Mouse (Mus musculus) CH12.LX (cell line): ENCODE data around the gene Agps. TPM values are rescaled to one million over a fixed set of nuclear protein-coding genes. Genes with fewer than 3 reads are reported as not detected.

ENCODE experiments used
- DNase-seq: peaks from one replicate; pipeline ENCODE4 v3.0.0-alpha.2; 2013; ENCODE audit errors: extremely low read depth
- H3K27ac ChIP-seq: 2 replicates; pipeline ENCODE4 v1.5.1; 2012; ENCODE audit warnings: low read depth, mild to moderate bottlenecking, control low read depth, moderate library complexity; ENCODE audit not compliant: insufficient read depth
- H3K27me3 ChIP-seq: replicated peaks from 2 replicates; pipeline ENCODE3; 2012; ENCODE audit warnings: inconsistent platforms
- H3K36me3 ChIP-seq, 2 experiments: replicated peaks in 1 of 2; 2 replicates each; pipeline versions ENCODE3 to v1.6.1; 2012; ENCODE audit warnings: inconsistent platforms in 1 of 2, low read length in 1 of 2, mild to moderate bottlenecking in 1 of 2, mixed read lengths in 1 of 2, moderate library complexity in 1 of 2; ENCODE audit not compliant: control insufficient read depth in 1 of 2, insufficient read depth in 1 of 2
- H3K4me1 ChIP-seq, 2 experiments: 2 replicates each; pipeline ENCODE4 v1.6.1; 2012; ENCODE audit warnings: inconsistent platforms in 1 of 2, moderate library complexity in 1 of 2; ENCODE audit not compliant: insufficient read depth in 2 of 2, control insufficient read depth in 1 of 2
- H3K4me2 ChIP-seq: 2 replicates; pipeline ENCODE4 v1.6.1; 2012; ENCODE audit warnings: low read depth, mild to moderate bottlenecking, control low read depth; ENCODE audit not compliant: poor library complexity, insufficient read depth, severe bottlenecking
- H3K4me3 ChIP-seq, 3 experiments: fragments of 150-350 bp in 1 of 3; sonication (generic) in 1 of 3; replicated peaks in 1 of 3; 2 replicates each; pipeline versions ENCODE3 to v1.5.1; 2011 to 2012; ENCODE audit warnings: low read depth in 2 of 3, low read length in 2 of 3, mild to moderate bottlenecking in 2 of 3, moderate library complexity in 2 of 3, control low read depth in 1 of 3, improper control_type of control experiment in 1 of 3, inconsistent platforms in 1 of 3, mixed read lengths in 1 of 3; ENCODE audit not compliant: poor library complexity in 1 of 3
- H3K79me2 ChIP-seq: replicated peaks from 2 replicates; pipeline ENCODE4 v1.6.1; 2012; ENCODE audit warnings: mild to moderate bottlenecking, moderate library complexity; ENCODE audit not compliant: control insufficient read depth, poor library complexity, insufficient read depth, severe bottlenecking; ENCODE audit errors: extremely low read depth
- H3K9ac ChIP-seq: 2 replicates; pipeline ENCODE4 v1.6.1; 2012; ENCODE audit warnings: low read depth, mild to moderate bottlenecking, control low read depth, moderate library complexity; ENCODE audit not compliant: insufficient read depth
- H3K9me3 ChIP-seq: replicated peaks from 2 replicates; pipeline ENCODE3; 2012; ENCODE audit warnings: low read length, inconsistent platforms, mixed read lengths
- CHD1 ChIP-seq: IDR thresholded peaks from 2 replicates; pipeline ENCODE4 v1.6.1; 2012; ENCODE audit warnings: low read depth, low read length, improper control_type of control experiment, inconsistent platforms
- IRF4 ChIP-seq: IDR thresholded peaks from 2 replicates; pipeline ENCODE4 v1.6.1; 2014; ENCODE audit warnings: low read depth, mild to moderate bottlenecking, inconsistent platforms, low read length, improper control_type of control experiment
- JUND ChIP-seq: conservative IDR thresholded peaks from 2 replicates; pipeline ENCODE4 v1.6.1; 2011; ENCODE audit warnings: low read depth, low read length, improper control_type of control experiment
- KAT2A ChIP-seq: IDR thresholded peaks from 2 replicates; pipeline ENCODE4 v1.6.1; 2012; ENCODE audit warnings: low read length, improper control_type of control experiment, inconsistent platforms; ENCODE audit not compliant: insufficient replicate concordance
- MAX ChIP-seq: IDR thresholded peaks from 2 replicates; pipeline ENCODE4 v1.6.1; 2011; ENCODE audit warnings: low read length, improper control_type of control experiment
- MAZ ChIP-seq: IDR thresholded peaks from 2 replicates; pipeline ENCODE4 v1.6.1; 2012; ENCODE audit warnings: low read depth, mild to moderate bottlenecking, inconsistent platforms, low read length, improper control_type of control experiment, moderate library complexity
- MEF2A ChIP-seq: IDR thresholded peaks from 2 replicates; pipeline ENCODE4 v1.6.1; 2014; ENCODE audit warnings: low read depth, mild to moderate bottlenecking, inconsistent platforms, low read length, improper control_type of control experiment, borderline replicate concordance
- MXI1 ChIP-seq: IDR thresholded peaks from 2 replicates; pipeline ENCODE4 v1.6.1; 2011; ENCODE audit warnings: mild to moderate bottlenecking, low read depth, low read length, improper control_type of control experiment
- POLR2AphosphoS2 ChIP-seq: IDR thresholded peaks from 2 replicates; pipeline ENCODE4 v1.6.1; 2011; ENCODE audit warnings: low read depth, low read length, improper control_type of control experiment
- RCOR1 ChIP-seq: conservative IDR thresholded peaks from 2 replicates; pipeline ENCODE4 v1.6.1; 2012; ENCODE audit warnings: low read depth, mild to moderate bottlenecking, inconsistent platforms, low read length, improper control_type of control experiment
- SMC3 ChIP-seq: IDR thresholded peaks from 2 replicates; pipeline ENCODE4 v1.6.1; 2011; ENCODE audit warnings: low read depth, low read length, improper control_type of control experiment
- TBP ChIP-seq: conservative IDR thresholded peaks from 2 replicates; pipeline ENCODE4 v1.6.1; 2011; ENCODE audit warnings: low read depth, low read length, improper control_type of control experiment
- TCF12 ChIP-seq: IDR thresholded peaks from 2 replicates; pipeline ENCODE4 v1.6.1; 2014; ENCODE audit warnings: low read depth, mild to moderate bottlenecking, inconsistent platforms, low read length, improper control_type of control experiment
- UBTF ChIP-seq: IDR thresholded peaks from 2 replicates; pipeline ENCODE4 v1.6.1; 2012; ENCODE audit warnings: low read depth, mild to moderate bottlenecking, inconsistent platforms, low read length, improper control_type of control experiment, moderate library complexity
- USF2 ChIP-seq: conservative IDR thresholded peaks from 2 replicates; pipeline ENCODE4 v1.6.1; 2011; ENCODE audit warnings: low read depth, low read length, improper control_type of control experiment
- ZNF384 ChIP-seq: IDR thresholded peaks from 2 replicates; pipeline ENCODE4 v1.6.1; 2012; ENCODE audit warnings: low read depth, low read length, improper control_type of control experiment, inconsistent platforms
- dilution Hi-C: fragments of 300-500 bp; cut with MboI; formaldehyde crosslinking; loops from 2 replicates; pipeline ENCODE4 v1.14.3; 2020; ENCODE audit warnings: low sequenced_read_pairs; ENCODE audit not compliant: extremely low pct_unique_long_range_greater_than_20kb, extremely low pct_ligation_motif_present
- in situ Hi-C: fragments of 300-500 bp; cut with MboI; formaldehyde crosslinking; loops from 3 replicates; pipeline ENCODE4 v1.14.3; 2019; ENCODE audit warnings: low sequenced_read_pairs, low pct_ligation_motif_present, low pct_unique_long_range_greater_than_20kb, mixed read lengths
- polyA plus RNA-seq: library from polyadenylated mRNA; unstranded; fragments of >175 nt; gene quantifications from 2 replicates; pipeline ENCODE4 v1.2.1, GENCODE M21; 2012; ENCODE audit warnings: low read depth; ENCODE audit not compliant: insufficient read length
- total RNA-seq, 2 experiments: library from RNA; depleted of rRNA; stranded (reverse); fragments of 300-350 nt in 1 of 2; fragments of >200 nt in 1 of 2; gene quantifications; 2 replicates each; pipeline ENCODE4 v1.2.3; 2012 to 2014

The Agps gene
- total and polyA plus RNA-seq, 3 experiments, result 38.6 to 67.7 (median 49.3) TPM

DNA sequence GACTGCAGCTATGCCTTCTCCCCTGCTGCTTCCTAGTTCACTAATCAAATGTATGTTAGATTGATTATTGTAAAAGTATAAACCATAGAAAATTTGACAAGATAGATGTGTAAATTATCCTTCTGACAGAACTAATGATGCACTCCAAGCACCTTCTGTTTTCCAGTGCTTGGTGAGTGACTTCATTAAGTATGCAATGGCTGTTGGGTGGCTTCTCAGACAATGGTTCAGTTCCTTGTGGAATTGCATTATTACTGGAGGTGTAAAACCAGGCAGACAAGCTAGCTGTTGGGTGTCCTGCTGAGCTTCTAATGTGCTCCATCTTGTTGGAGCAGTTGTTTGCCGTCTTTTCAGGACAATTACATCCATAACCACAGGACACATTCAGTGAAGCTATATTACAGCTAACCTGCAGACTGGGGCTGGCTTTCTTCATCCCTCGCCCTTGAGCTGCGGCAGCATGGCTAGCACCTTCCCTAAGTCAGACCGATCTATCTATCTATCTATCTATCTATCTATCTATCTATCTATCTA, 91.9 kb downstream of the Agps start:
- Histone ChIP-seq H3K4me3 (no peak overlapping the region), H3K9ac (no peak overlapping the region), H3K4me2 (peak overlapping the region; percentile 29), H3K4me1 (peaks cover 8 to 29% of the 10 kb centered on the region in 2 experiments), H3K36me3 (peaks cover 18 to 51% of the 10 kb centered on the region in 2 experiments), H3K9me3 (no peaks in the 10 kb centered on the region), H3K27me3 (no peaks in the 10 kb centered on the region), H3K79me2 (no peaks in the 10 kb centered on the region), H3K27ac (no peak overlapping the region)
- in situ Hi-C loops (no loop called here), dilution Hi-C loops (no loop called here)
- DNase-seq, result no peak
- TF ChIP-seq TCF12 (no peak), ZNF384 (no peak), RCOR1 (no peak), KAT2A (no peak), UBTF (no peak), MXI1 (no peak), MEF2A (no peak)
- TF ChIP-seq, all 38 proteins: peak for 0

DNA sequence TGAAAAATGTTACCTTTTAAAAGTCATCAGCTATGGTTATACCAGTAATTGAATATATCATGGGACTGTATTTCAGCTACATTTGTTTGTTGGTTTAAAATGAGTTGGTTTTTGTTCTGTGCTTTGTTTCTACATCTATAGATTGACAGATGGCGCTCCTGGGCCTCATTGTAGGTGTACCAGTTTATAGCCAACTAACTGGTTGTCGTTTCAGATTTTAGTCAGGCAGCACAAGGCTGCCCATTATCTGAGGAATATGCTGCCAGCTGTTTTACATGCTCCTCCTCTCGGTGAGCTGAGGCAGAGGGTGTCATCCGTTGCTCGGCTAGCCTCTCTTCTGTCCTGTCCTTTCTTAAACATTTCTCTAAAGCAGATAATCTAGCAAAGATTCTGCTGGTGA, 94.1 kb downstream of the Agps start:
- Histone ChIP-seq H3K36me3 (peaks cover 23 to 60% of the 10 kb centered on the region in 2 experiments), H3K4me3 (no peak overlapping the region), H3K9ac (no peak overlapping the region), H3K79me2 (no peaks in the 10 kb centered on the region), H3K4me1 (peaks cover 8 to 29% of the 10 kb centered on the region in 2 experiments), H3K9me3 (no peaks in the 10 kb centered on the region), H3K27me3 (no peaks in the 10 kb centered on the region), H3K4me2 (no peak overlapping the region), H3K27ac (no peak overlapping the region)
- TF ChIP-seq MAX (no peak), USF2 (no peak), KAT2A (no peak), CHD1 (no peak), SMC3 (no peak), ZNF384 (no peak), POLR2AphosphoS2 (no peak), JUND (no peak), TBP (no peak), MAZ (no peak), IRF4 (no peak)
- dilution Hi-C loops, result no loop called here
- in situ Hi-C loops, result no loop called here
- DNase-seq, result no peak
